Mouse (Mus musculus) T-cell, adult 2 months (primary cell): ENCODE data around the gene Stx6.

Experiments
- DNase-seq: peaks from one replicate; pipeline ENCODE4 v3.0.0; 2022; ENCODE audit warnings: low spot score

Gene Stx6

DNA sequence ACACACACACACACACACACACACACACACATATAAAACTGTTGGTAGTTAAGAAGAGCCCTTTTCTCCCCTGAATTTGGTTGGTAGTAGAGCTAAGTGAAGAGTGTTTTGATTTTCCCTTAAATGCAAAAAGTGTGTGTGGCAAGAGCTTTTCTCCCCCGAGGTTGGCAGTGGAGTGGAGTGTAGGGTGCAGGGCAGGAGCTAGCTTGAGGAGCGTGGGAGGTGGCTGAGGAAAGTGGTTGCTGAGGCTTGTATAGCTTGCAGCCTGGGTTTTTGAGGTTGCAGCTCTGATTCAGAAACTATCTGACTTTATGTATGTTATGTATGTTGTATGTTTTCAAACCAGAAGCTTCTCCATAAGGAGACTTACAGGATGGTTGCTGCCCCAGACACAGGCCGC, 8.9 kb downstream of the Stx6 start:
- peak; percentile 23 for DNase-seq

- DNase-seq, result no peak
Measured at GRCm38 (mm10) chr1:155169935-155170334, 11.4 kb downstream of the Stx6 start.

- peak; percentile 53 for DNase-seq
Measured at GRCm38 (mm10) chr1:155172895-155173643, 14.6 kb downstream of the Stx6 start.

GRCm38 (mm10) chr1:155173644-155174016, 15.1 kb downstream of the Stx6 start:
- DNase-seq, result peak; percentile 48

- no peak for DNase-seq
Measured at GRCm38 (mm10) chr1:155174424-155174823, 15.9 kb downstream of the Stx6 start.

DNA sequence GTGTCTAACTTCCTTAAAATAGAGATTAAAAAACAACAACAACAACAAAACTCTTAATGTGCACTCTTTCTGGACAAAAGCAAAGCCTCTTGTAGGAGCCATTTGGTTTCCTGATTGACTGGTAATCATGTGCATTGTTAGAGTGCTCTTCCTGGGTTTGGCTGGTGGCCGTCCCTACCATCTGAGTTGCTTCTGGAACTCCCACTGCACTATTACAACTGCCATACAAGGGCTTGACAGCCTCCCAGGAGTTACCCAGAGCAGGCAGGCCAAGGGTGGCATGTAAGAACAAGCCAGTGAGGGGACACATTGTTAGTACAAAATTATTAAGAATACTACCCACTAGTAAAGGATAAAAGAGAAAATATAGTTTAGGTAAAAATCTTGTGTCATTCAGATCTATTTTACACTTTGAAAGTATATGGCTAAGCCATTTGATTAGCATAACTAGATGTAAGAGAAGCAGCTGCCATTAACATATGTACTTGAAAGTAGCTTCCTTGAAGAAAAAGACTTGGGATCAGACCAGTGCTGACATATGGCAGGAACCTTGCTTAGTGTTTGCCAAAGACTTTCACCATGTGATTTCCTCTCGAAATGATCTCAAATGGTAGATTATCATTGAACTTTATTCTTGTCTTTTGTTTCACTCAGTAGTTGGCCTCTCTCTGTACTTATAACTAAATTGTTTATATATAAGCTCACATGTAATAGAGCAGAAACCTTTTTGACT, 19.8 kb downstream of the Stx6 start:
- no peak for DNase-seq

- no peak for DNase-seq
Measured at GRCm38 (mm10) chr1:155184191-155184590, 25.7 kb downstream of the Stx6 start.

- no peak for DNase-seq
Measured at GRCm38 (mm10) chr1:155188656-155189055, 30.1 kb downstream of the Stx6 start.

- DNase-seq, result no peak
Measured at GRCm38 (mm10) chr1:155191219-155191618, 32.7 kb downstream of the Stx6 start.

DNA sequence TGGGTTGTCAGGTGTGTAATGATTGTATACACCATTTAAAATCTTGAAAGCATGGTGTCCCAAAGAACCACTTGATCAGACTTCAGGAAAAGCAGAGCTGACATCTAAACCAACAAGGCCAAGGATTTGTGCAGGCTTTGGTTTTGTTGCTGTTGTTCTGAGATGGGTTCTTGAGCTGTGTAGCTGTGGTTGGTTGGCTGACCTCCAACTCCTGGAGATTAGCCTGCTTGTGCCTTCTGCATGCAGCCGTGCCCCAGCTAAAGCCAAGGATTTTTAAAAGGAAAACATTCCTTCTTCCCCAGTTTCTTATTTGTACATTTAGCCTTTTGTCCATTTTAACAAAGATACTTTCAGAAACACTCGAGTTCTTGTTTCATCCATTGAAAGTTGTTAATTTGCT, 33.2 kb downstream of the Stx6 start:
- no peak for DNase-seq

DNA sequence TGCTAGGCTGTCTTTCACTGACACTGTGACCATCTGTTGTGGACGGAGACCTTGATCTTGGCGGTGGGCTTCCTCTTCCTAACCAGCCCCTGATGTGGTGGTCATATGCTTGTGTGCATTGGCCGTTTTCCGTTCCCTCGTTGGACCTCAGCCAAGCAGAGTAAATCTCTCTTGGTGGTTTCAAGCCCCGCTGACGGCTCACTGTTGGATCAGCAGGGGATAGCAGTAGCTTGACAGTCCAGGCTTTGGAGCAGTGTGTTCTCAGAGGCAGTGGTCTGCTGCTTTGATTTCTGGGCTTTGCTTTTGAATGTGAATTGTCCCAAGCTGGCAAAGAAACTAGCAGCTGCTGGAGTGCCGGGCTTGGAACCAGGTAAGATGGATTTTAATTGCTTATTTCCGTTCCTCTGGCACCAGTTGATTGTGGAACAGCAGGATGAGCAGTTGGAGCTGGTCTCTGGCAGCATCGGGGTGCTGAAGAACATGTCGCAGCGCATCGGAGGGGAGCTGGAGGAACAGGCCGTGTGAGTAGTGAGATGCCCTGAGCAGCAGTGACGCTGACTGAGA, 34.4 kb downstream of the Stx6 start:
- no peak for DNase-seq

DNA sequence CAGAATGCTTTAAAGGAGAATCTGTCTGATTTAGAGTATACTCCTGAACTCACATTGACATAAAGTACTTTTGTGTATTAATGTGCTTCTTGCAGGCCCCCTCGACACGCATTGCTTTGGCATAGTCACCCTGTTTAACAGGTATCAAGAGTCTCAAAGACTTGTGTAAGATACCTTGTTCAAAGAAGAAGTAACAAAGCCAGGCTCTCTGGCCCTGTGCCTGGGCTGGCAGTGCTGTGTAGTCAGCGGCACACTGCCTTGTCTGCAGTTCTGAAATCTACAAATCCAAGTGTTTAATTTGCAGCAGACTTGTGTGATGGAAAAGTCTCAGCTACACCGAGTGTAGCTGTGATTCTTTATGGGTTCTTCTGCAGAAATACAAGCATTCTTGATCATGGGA, 38.2 kb downstream of the Stx6 start:
- no peak for DNase-seq

DNA sequence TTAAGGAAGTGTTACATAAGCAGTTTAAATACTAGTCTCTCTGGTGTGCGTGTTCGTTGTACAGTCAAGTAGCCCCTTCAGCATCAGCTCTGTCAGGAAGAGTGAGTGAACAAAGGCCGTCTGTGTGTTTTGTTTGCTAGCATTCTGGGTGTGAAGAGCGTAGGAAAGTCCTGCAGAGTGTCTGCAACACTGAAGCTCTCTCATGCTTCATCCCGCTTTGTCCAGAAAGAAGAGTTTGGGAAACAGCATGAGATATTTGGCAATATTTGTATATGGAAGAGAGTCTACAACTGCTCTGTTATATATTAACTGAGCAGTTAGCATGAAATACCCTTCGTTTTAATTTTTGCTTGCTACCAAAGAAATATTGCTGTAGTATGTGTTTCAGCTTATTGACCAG, 41.0 kb downstream of the Stx6 start:
- DNase-seq, result no peak

GRCm38 (mm10) chr1:155200967-155201366, 42.5 kb downstream of the Stx6 start:
- no peak for DNase-seq

DNA sequence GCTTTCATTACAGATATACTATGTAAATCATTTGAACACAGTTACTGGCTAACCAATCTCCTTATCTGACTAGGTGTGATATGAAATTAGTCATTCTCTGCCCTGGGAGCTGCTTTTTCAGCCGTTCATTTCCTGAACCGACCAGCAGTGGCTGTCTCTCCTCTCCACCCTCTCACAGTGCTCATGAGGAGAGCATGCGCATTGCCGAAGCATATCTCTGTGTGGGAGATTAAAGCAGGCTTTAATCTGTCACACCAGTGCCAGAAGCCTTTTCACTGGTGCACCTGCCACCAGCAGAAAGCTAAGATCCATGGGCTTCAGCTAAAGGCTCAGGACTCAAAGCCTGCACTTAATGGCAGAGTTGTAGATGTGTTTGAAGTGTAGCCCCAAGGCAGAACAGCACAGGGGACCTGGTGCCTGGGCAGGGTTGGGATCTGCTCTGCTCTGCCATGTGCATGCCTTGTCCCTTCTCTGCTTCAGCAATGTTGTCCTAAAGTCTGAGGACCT, 42.9 kb downstream of the Stx6 start:
- DNase-seq, result peak; percentile 26

- DNase-seq, result no peak
Measured at GRCm38 (mm10) chr1:155201914-155202313, 43.4 kb downstream of the Stx6 start.

- no peak for DNase-seq
Measured at GRCm38 (mm10) chr1:155202472-155202871, 44.0 kb downstream of the Stx6 start.

DNA sequence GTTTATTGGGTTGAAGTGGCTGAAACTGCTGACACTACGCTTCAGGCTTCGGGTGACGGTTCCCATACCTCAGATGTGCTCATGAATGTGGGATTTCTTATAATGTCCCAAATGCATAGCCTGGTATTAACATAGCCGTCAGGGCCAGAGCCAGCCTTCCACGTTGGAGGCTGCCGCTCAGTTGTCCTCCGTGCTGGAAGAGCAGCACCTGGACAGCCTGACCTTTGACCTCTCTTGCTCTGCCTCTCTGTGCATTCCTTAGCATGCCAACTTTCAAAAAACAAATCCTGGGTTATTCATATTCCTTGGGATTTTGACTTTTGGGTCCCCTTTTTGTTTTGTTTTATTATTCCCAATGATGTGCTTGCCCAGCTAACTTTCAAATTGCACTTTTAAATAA, 44.6 kb downstream of the Stx6 start:
- no peak for DNase-seq

- no peak for DNase-seq
Measured at GRCm38 (mm10) chr1:155203954-155204353, 45.4 kb downstream of the Stx6 start.

GRCm38 (mm10) chr1:155204560-155205162, 46.1 kb downstream of the Stx6 start:
- DNase-seq, result no peak

DNA sequence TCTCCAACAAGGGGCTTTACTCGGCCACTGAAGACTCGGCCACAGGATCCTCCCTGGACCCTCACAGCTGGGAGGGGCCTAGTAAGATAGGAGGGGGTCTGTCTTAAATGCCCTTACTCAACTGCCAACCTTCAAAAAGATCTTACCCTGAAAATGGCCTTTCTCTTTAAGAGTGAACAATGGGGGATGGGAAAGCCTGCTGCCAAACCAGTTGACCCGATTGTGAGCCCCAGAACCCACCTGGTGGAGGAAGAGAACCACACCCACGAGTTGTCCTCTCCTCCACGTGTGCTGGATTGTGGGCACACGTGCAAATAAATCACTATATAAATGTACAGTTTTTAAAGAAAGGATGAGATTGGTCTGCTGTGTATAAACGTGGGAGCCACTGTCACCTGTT, 46.8 kb downstream of the Stx6 start:
- DNase-seq, result no peak

- DNase-seq, result no peak
Measured at GRCm38 (mm10) chr1:155205822-155206660, 47.5 kb downstream of the Stx6 start.
